Mouse (Mus musculus): ENCODE results near the gene Wdr20. TPM values are rescaled to one million over a fixed set of nuclear protein-coding genes. Genes with fewer than 3 reads are reported as not detected.

Gene Wdr20
- polyA plus RNA-seq, 1 experiment from 2014 or later: 21.1 TPM

- peak overlapping the region; percentile 68 for H3K4me2 ChIP-seq (ENCODE audit: low read depth, low read length)
- H3K9ac ChIP-seq (ENCODE audit: low read depth, low read length): peak overlapping the region; percentile 56
- H3K4me1 ChIP-seq (ENCODE audit: control insufficient read depth, insufficient read depth, low read length): peaks cover 5% of the 10 kb centered on the region; the same call in 1 of the 2 replicates
- H3K27me3 ChIP-seq (replicated peaks; ENCODE audit: control insufficient read depth, insufficient read depth, low read length): no peaks in the 10 kb centered on the region
- 3% methylated on average over 27 of the region's 27 CpGs for WGBS
- peak overlapping the region; percentile 43 for H3K4me3 ChIP-seq (ENCODE audit: low read length)
- ATAC-seq: peak; percentile 74
- peak overlapping the region; percentile 52 for H3K27ac ChIP-seq (ENCODE audit: low read length)
- H3K9me3 ChIP-seq (ENCODE audit: control insufficient read depth, low read length): no peaks in the 10 kb centered on the region
- no peaks in the 10 kb centered on the region for H3K36me3 ChIP-seq (ENCODE audit: control insufficient read depth, insufficient read depth, low read length)
Observed at GRCm38 (mm10) chr12:110706337-110707231, 31.2 kb upstream of the Wdr20 start.

- WGBS: 90% methylated on average over 7 of the region's 7 CpGs
- peak overlapping the region; percentile 52; the same call in 1 of the 2 replicates for H3K27ac ChIP-seq (ENCODE audit: low read length)
- H3K36me3 ChIP-seq (ENCODE audit: control insufficient read depth, insufficient read depth, low read length): no peaks in the 10 kb centered on the region
- no peak for ATAC-seq
- 0 out of 2 replicates have a peak, but pooled peaks cover 2% of the 10 kb centered on the region for H3K4me1 ChIP-seq (ENCODE audit: control insufficient read depth, insufficient read depth, low read length)
- H3K9me3 ChIP-seq (ENCODE audit: control insufficient read depth, low read length): no peaks in the 10 kb centered on the region
- H3K9ac ChIP-seq (ENCODE audit: low read depth, low read length): no peak overlapping the region
- H3K4me2 ChIP-seq (ENCODE audit: low read depth, low read length): no peak overlapping the region
- no peak overlapping the region for H3K4me3 ChIP-seq (ENCODE audit: low read length)
- H3K27me3 ChIP-seq (replicated peaks; ENCODE audit: control insufficient read depth, insufficient read depth, low read length): no peaks in the 10 kb centered on the region
Observed at GRCm38 (mm10) chr12:110707451-110707850, 30.3 kb upstream of the Wdr20 start.

- no peak for ATAC-seq
- H3K27me3 ChIP-seq (replicated peaks; ENCODE audit: control insufficient read depth, insufficient read depth, low read length): no peaks in the 10 kb centered on the region
Observed at GRCm38 (mm10) chr12:110711270-110711669, 26.5 kb upstream of the Wdr20 start.

GRCm38 (mm10) chr12:110713784-110714183, 24.0 kb upstream of the Wdr20 start:
- Histone ChIP-seq H3K27me3 (replicated peaks; ENCODE audit: control insufficient read depth, insufficient read depth, low read length) (no peaks in the 10 kb centered on the region; the same call in 1 of the 2 replicates), H3K9me3 (ENCODE audit: control insufficient read depth, low read length) (peaks cover 3% of the 10 kb centered on the region; the same call in 1 of the 2 replicates), H3K27ac (ENCODE audit: low read length) (no peak overlapping the region), H3K36me3 (ENCODE audit: control insufficient read depth, insufficient read depth, low read length) (no peaks in the 10 kb centered on the region), H3K4me2 (ENCODE audit: low read depth, low read length) (no peak overlapping the region), H3K4me1 (ENCODE audit: control insufficient read depth, insufficient read depth, low read length) (no peaks in the 10 kb centered on the region), H3K4me3 (ENCODE audit: low read length) (no peak overlapping the region), H3K9ac (ENCODE audit: low read depth, low read length) (no peak overlapping the region)
- WGBS: 91% methylated on average over 6 of the region's 6 CpGs
- ATAC-seq: no peak

More at GRCm38 (mm10) chr12:110711270-110711669, 26.5 kb upstream of the Wdr20 start:
- H3K9me3 ChIP-seq (ENCODE audit: control insufficient read depth, low read length): peaks cover 3% of the 10 kb centered on the region; the same call in 1 of the 2 replicates
- WGBS: 57% methylated on average over 5 of the region's 5 CpGs
- H3K4me3 ChIP-seq (ENCODE audit: low read length): no peak overlapping the region
- no peak overlapping the region for H3K4me2 ChIP-seq (ENCODE audit: low read depth, low read length)
- no peak overlapping the region for H3K27ac ChIP-seq (ENCODE audit: low read length)
- H3K4me1 ChIP-seq (ENCODE audit: control insufficient read depth, insufficient read depth, low read length): 0 out of 2 replicates have a peak, but pooled peaks cover 2% of the 10 kb centered on the region
- H3K36me3 ChIP-seq (ENCODE audit: control insufficient read depth, insufficient read depth, low read length): no peaks in the 10 kb centered on the region
- no peak overlapping the region for H3K9ac ChIP-seq (ENCODE audit: low read depth, low read length)

- Histone ChIP-seq H3K4me2 (ENCODE audit: low read depth, low read length) (no peak overlapping the region), H3K9ac (ENCODE audit: low read depth, low read length) (no peak overlapping the region), H3K27me3 (replicated peaks; ENCODE audit: control insufficient read depth, insufficient read depth, low read length) (no peaks in the 10 kb centered on the region; the same call in 1 of the 2 replicates), H3K4me1 (ENCODE audit: control insufficient read depth, insufficient read depth, low read length) (no peaks in the 10 kb centered on the region), H3K27ac (ENCODE audit: low read length) (no peak overlapping the region), H3K4me3 (ENCODE audit: low read length) (no peak overlapping the region), H3K9me3 (ENCODE audit: control insufficient read depth, low read length) (peaks cover 3% of the 10 kb centered on the region; the same call in 1 of the 2 replicates), H3K36me3 (ENCODE audit: control insufficient read depth, insufficient read depth, low read length) (no peaks in the 10 kb centered on the region)
- ATAC-seq: no peak
- WGBS: 85% methylated on average over 6 of the region's 6 CpGs
Observed at GRCm38 (mm10) chr12:110714215-110714614, 23.5 kb upstream of the Wdr20 start.

GRCm38 (mm10) chr12:110716004-110716403, 21.7 kb upstream of the Wdr20 start:
- Histone ChIP-seq H3K4me2 (ENCODE audit: low read depth, low read length) (no peak overlapping the region), H3K4me3 (ENCODE audit: low read length) (no peak overlapping the region), H3K9me3 (ENCODE audit: control insufficient read depth, low read length) (peaks cover 3% of the 10 kb centered on the region; the same call in 1 of the 2 replicates), H3K27me3 (replicated peaks; ENCODE audit: control insufficient read depth, insufficient read depth, low read length) (no peaks in the 10 kb centered on the region; the same call in 1 of the 2 replicates), H3K36me3 (ENCODE audit: control insufficient read depth, insufficient read depth, low read length) (no peaks in the 10 kb centered on the region), H3K4me1 (ENCODE audit: control insufficient read depth, insufficient read depth, low read length) (no peaks in the 10 kb centered on the region), H3K27ac (ENCODE audit: low read length) (no peak overlapping the region), H3K9ac (ENCODE audit: low read depth, low read length) (peak overlapping the region; percentile 6; the same call in 1 of the 2 replicates)
- ATAC-seq: peak; percentile 53; the same call in 1 of the 2 replicates
- 16% methylated on average over 5 of the region's 5 CpGs for WGBS

- ATAC-seq: no peak
- WGBS: 88% methylated on average over 5 of the region's 5 CpGs
- Histone ChIP-seq H3K4me1 (ENCODE audit: control insufficient read depth, insufficient read depth, low read length) (no peaks in the 10 kb centered on the region), H3K36me3 (ENCODE audit: control insufficient read depth, insufficient read depth, low read length) (no peaks in the 10 kb centered on the region), H3K9ac (ENCODE audit: low read depth, low read length) (no peak overlapping the region), H3K27me3 (replicated peaks; ENCODE audit: control insufficient read depth, insufficient read depth, low read length) (no peaks in the 10 kb centered on the region), H3K27ac (ENCODE audit: low read length) (no peak overlapping the region), H3K4me3 (ENCODE audit: low read length) (no peak overlapping the region), H3K9me3 (ENCODE audit: control insufficient read depth, low read length) (no peaks in the 10 kb centered on the region), H3K4me2 (ENCODE audit: low read depth, low read length) (no peak overlapping the region)
Observed at GRCm38 (mm10) chr12:110725051-110725450, 12.7 kb upstream of the Wdr20 start.

- no peak overlapping the region for H3K4me3 ChIP-seq (ENCODE audit: low read length)
- H3K36me3 ChIP-seq (ENCODE audit: control insufficient read depth, insufficient read depth, low read length): no peaks in the 10 kb centered on the region
- 68% methylated on average over 5 of the region's 5 CpGs for WGBS
- no peak overlapping the region for H3K27ac ChIP-seq (ENCODE audit: low read length)
- no peaks in the 10 kb centered on the region for H3K9me3 ChIP-seq (ENCODE audit: control insufficient read depth, low read length)
- no peak overlapping the region for H3K4me2 ChIP-seq (ENCODE audit: low read depth, low read length)
- no peak for ATAC-seq
- H3K27me3 ChIP-seq (replicated peaks; ENCODE audit: control insufficient read depth, insufficient read depth, low read length): no peaks in the 10 kb centered on the region
- H3K4me1 ChIP-seq (ENCODE audit: control insufficient read depth, insufficient read depth, low read length): no peaks in the 10 kb centered on the region
- no peak overlapping the region for H3K9ac ChIP-seq (ENCODE audit: low read depth, low read length)
Observed at GRCm38 (mm10) chr12:110725489-110725888, 12.3 kb upstream of the Wdr20 start.

- H3K27ac ChIP-seq (ENCODE audit: low read length): no peak overlapping the region
- no peaks in the 10 kb centered on the region for H3K27me3 ChIP-seq (replicated peaks; ENCODE audit: control insufficient read depth, insufficient read depth, low read length)
- H3K9me3 ChIP-seq (ENCODE audit: control insufficient read depth, low read length): no peaks in the 10 kb centered on the region
- ATAC-seq: no peak
- no peak overlapping the region for H3K4me3 ChIP-seq (ENCODE audit: low read length)
- WGBS: 54% methylated on average over 1 of the region's 1 CpGs
- H3K9ac ChIP-seq (ENCODE audit: low read depth, low read length): no peak overlapping the region
- H3K4me2 ChIP-seq (ENCODE audit: low read depth, low read length): no peak overlapping the region
- no peaks in the 10 kb centered on the region for H3K36me3 ChIP-seq (ENCODE audit: control insufficient read depth, insufficient read depth, low read length)
- H3K4me1 ChIP-seq (ENCODE audit: control insufficient read depth, insufficient read depth, low read length): no peaks in the 10 kb centered on the region
Observed at GRCm38 (mm10) chr12:110726428-110726827, 11.3 kb upstream of the Wdr20 start.

All from intestine, embryonic 16.5 days (tissue).